Mouse (Mus musculus) kidney, postnatal 0 days (tissue): ENCODE data around the gene Fcho1. TPM values are rescaled to one million over a fixed set of nuclear protein-coding genes. Genes with fewer than 3 reads are reported as not detected.
A peak's percentile ranks its signal among the peaks of the same experiment; 100 is the strongest.
"Not testable (repeated sequence)": the region's sequence is repeated elsewhere in the genome, so short reads cannot be mapped to it uniquely, and the experiment has no call there.

Source experiments
- ATAC-seq: fragments of 200-750 bp; cut with Nextera tagmentation; replicated peaks from 2 replicates; pipeline ENCODE4 v1.8.0; 2017; ENCODE audit warnings: low read depth, moderate number of reproducible peaks, moderate TSS enrichment, moderate library complexity; ENCODE audit not compliant: low FRiP score
- DNase-seq: peaks from one replicate; pipeline ENCODE4 v3.0.0-alpha.2; 2016; ENCODE audit warnings: low spot score
- H3K27ac ChIP-seq: fragments of 300-500 bp; sonication (generic); 2 replicates; pipeline ENCODE4 v1.5.1; 2014; ENCODE audit warnings: mild to moderate bottlenecking
- H3K27me3 ChIP-seq: fragments of 300-500 bp; sonication (generic); 2 replicates; pipeline ENCODE4 v1.6.1; 2014; ENCODE audit warnings: low read length, mixed read lengths; ENCODE audit not compliant: insufficient read depth
- H3K36me3 ChIP-seq: fragments of 300-500 bp; sonication (generic); 2 replicates; pipeline ENCODE4 v1.6.1; 2014; ENCODE audit warnings: low read length, mixed read lengths; ENCODE audit not compliant: insufficient read depth
- H3K4me1 ChIP-seq: fragments of 300-500 bp; sonication (generic); replicated peaks from 2 replicates; pipeline ENCODE4 v1.6.1; 2014; ENCODE audit warnings: antibody characterized with exemption, low read length, mixed read lengths; ENCODE audit not compliant: insufficient read depth
- H3K4me2 ChIP-seq: fragments of 300-500 bp; sonication (generic); 2 replicates; pipeline ENCODE4 v1.6.1; 2014; ENCODE audit warnings: mild to moderate bottlenecking, low read length, moderate library complexity, mixed read lengths
- H3K4me3 ChIP-seq: fragments of 300-500 bp; sonication (generic); replicated peaks from 2 replicates; pipeline ENCODE4 v1.5.1; 2014; ENCODE audit warnings: low read depth, low read length
- H3K9ac ChIP-seq: fragments of 300-500 bp; sonication (generic); 2 replicates; pipeline ENCODE4 v1.6.1; 2014; ENCODE audit warnings: low read depth, low read length
- H3K9me3 ChIP-seq: fragments of 300-500 bp; sonication (generic); replicated peaks from 2 replicates; pipeline ENCODE4 v1.6.1; 2016; ENCODE audit warnings: low read length, inconsistent platforms, mixed read lengths
- CTCF ChIP-seq: IDR thresholded peaks from 2 replicates; pipeline ENCODE4 v1.5.1; 2016; ENCODE audit warnings: antibody characterized with exemption, low read depth, mild to moderate bottlenecking, moderate library complexity
- WGBS: fragments of 180-500 bp; shearing (Covaris S2); extraction: QIAGEN DNeasy Blood & Tissue Kit; methylation state at CpG from one replicate; pipeline ENCODE4 v1.1.7; 2014; 5-methylcytosine and 5-hydroxymethylcytosine counted together
- polyA plus RNA-seq: library from polyadenylated mRNA; unstranded; fragments of >200 nt; fragmentation: Nextera tagmentation; extraction: Ambion mirVana; gene quantifications from 2 replicates; pipeline ENCODE4 v1.2.1, GENCODE M21; 2015

Fcho1 gene
- polyA plus RNA-seq, 1 experiment from 2014 or later, result 3.4 TPM

DNA sequence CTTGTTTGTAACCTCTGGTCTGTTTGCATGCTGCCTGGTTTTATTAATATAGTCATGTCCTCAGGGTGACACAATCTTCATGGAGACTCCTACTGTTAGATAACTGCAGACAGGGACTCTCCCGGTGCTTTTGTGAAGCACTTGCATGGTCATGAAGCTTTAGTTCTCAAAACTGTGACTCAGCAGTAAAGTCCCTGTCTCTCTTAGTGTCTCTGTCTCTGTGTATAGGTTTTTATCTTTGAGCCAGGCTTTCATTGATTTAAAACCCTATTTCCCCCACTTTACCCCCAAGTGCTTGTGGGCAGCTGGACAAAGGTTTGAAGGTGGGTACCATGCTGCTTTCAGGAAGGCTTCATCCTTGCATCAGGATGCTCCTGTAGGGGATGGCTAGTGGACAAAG lies 19.8 kb upstream of the Fcho1 start:
- WGBS, result 79% methylated on average over 1 of the region's 1 CpGs
- Histone ChIP-seq H3K27me3 (no peaks in the 10 kb centered on the region), H3K4me1 (0 out of 2 replicates have a peak, but pooled peaks cover 5% of the 10 kb centered on the region), H3K27ac (no peak overlapping the region), H3K9me3 (no peaks in the 10 kb centered on the region), H3K36me3 (no peaks in the 10 kb centered on the region), H3K4me2 (no peak overlapping the region), H3K4me3 (no peak overlapping the region), H3K9ac (no peak overlapping the region)
- DNase-seq (no peak), ATAC-seq (no peak)
- TF ChIP-seq CTCF, result no peak

DNA sequence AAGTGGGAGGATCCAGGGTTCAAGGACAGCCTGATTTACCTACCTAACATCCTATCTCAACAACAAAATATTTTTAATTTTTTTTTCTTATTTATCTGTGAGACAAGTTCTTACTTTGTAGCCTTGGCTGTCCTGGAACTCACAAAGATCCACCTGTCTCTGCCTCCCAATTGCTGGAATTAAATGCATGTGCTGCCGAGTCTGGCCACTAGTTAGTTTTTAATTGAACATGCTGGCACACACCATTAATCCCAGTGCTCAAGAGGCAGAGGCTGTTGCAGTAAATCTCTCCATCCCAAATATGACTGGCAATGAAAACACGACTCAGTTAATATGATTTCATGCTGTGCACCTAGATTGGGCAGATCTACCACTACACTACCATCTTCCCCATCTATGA lies 17.3 kb upstream of the Fcho1 start:
- Histone ChIP-seq H3K36me3 (no peaks in the 10 kb centered on the region), H3K9ac (no peak overlapping the region), H3K4me2 (no peak overlapping the region), H3K4me1 (0 out of 2 replicates have a peak, but pooled peaks cover 5% of the 10 kb centered on the region), H3K4me3 (no peak overlapping the region), H3K27me3 (no peaks in the 10 kb centered on the region), H3K9me3 (no peaks in the 10 kb centered on the region), H3K27ac (no peak overlapping the region)
- WGBS, result 48% methylated on average over 2 of the region's 2 CpGs
- DNase-seq (no peak), ATAC-seq (no peak)
- no peak for TF ChIP-seq CTCF

- WGBS, result 4% methylated on average over 19 of the region's 19 CpGs
- no peak for TF ChIP-seq CTCF
- ATAC-seq (peak; percentile 50), DNase-seq (peak; percentile 20)
- Histone ChIP-seq H3K9ac (0 out of 2 replicates have a peak overlapping the region, but pooled peaks have one; percentile 8), H3K27me3 (no peaks in the 10 kb centered on the region), H3K4me3 (0 out of 2 replicates have a peak overlapping the region, but pooled peaks have one; percentile 9), H3K9me3 (no peaks in the 10 kb centered on the region), H3K36me3 (no peaks in the 10 kb centered on the region), H3K27ac (no peak overlapping the region), H3K4me1 (0 out of 2 replicates have a peak, but pooled peaks cover 5% of the 10 kb centered on the region), H3K4me2 (peak overlapping the region; percentile 51)
Observed at GRCm38 (mm10) chr8:71741687-71742114, 16.2 kb upstream of the Fcho1 start.

DNA sequence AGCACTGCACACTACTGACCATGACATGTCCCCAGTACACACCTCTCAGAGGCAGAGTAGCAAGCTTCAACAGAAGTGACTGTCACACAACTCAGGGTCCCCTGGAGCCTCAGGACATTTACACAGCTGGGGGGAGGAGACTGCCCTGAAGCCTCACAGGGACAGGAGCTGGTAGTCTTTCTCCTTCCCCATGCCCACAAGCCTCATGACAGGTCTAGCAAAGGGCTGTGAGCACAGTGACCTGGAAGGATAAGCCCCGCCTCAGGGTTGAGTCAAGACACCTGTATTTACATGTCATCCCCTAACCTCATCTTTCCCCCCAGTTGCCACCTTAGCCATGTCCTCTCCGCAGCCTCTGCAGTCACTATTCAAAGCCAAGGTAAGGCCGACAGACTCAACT lies 15.7 kb upstream of the Fcho1 start:
- no peak for DNase-seq
- Histone ChIP-seq H3K36me3 (no peaks in the 10 kb centered on the region), H3K4me2 (peak overlapping the region; percentile 51), H3K4me3 (no peak overlapping the region), H3K27ac (no peak overlapping the region), H3K27me3 (no peaks in the 10 kb centered on the region), H3K9me3 (no peaks in the 10 kb centered on the region), H3K9ac (no peak overlapping the region), H3K4me1 (0 out of 2 replicates have a peak, but pooled peaks cover 5% of the 10 kb centered on the region)
- no peak for TF ChIP-seq CTCF
- 37% methylated on average over 3 of the region's 3 CpGs for WGBS
- ATAC-seq, result no peak

GRCm38 (mm10) chr8:71738316-71738715 lies 12.8 kb upstream of the Fcho1 start:
- not testable (repeated sequence) for H3K4me2 ChIP-seq, H3K9ac ChIP-seq, ATAC-seq, H3K27ac ChIP-seq, H3K4me1 ChIP-seq, H3K4me3 ChIP-seq, DNase-seq, H3K9me3 ChIP-seq, H3K27me3 ChIP-seq, H3K36me3 ChIP-seq

DNA sequence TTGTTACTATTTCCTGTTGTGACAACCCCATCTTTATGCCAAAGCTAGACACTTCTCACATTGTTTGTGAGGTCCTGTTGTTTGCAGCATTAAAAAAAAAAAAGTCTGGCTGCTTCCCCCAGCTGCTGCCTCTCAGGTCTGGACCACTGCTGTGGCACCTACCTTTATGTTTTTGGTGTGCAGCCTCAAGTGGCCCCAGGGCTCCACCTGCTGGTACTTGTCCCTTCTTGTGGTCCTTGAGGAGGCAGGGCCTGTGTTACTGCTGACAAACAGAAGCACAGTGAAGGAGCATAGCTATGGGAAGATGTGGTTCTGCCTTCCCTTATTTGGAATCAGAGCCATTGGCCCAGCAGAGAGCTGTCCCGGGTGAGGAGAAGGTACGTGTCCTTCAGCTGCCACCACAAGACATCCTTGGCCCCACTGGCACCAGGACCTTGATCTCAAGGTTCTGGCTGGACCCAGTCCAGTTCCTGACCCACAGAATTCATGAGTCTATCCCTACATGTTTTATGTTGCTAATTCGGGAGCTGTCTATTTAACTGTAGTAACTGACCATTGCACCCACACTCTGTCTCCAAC lies 6.2 kb upstream of the Fcho1 start:
- no peaks in the 10 kb centered on the region for H3K4me1 ChIP-seq
- no peak overlapping the region for H3K4me3 ChIP-seq
- peak; percentile 70 for TF ChIP-seq CTCF
- DNase-seq (peak; percentile 48), ATAC-seq (no peak)
- no peak overlapping the region for H3K27ac ChIP-seq
- no peaks in the 10 kb centered on the region for H3K36me3 ChIP-seq
- H3K9ac ChIP-seq, result no peak overlapping the region
- H3K27me3 ChIP-seq, result no peaks in the 10 kb centered on the region
- WGBS, result 43% methylated on average over 3 of the region's 3 CpGs
- no peaks in the 10 kb centered on the region for H3K9me3 ChIP-seq
- H3K4me2 ChIP-seq, result no peak overlapping the region
